Mouse (Mus musculus) myocyte (in vitro differentiated cells): ENCODE data around the gene Prtg. TPM values are rescaled to one million over a fixed set of nuclear protein-coding genes. Genes with fewer than 3 reads are reported as not detected.

ENCODE experiments used
- H3K27me3 ChIP-seq: one replicate; pipeline ENCODE4 v1.6.1; 2011; ENCODE audit not compliant: control insufficient read depth, insufficient read depth, insufficient read length
- H3K36me3 ChIP-seq: one replicate; pipeline ENCODE4 v1.6.1; 2011; ENCODE audit not compliant: control insufficient read depth, insufficient read depth
- H3K4me2 ChIP-seq: one replicate; pipeline ENCODE4 v1.6.1; 2011; ENCODE audit warnings: low read depth, control low read depth
- H3K4me3 ChIP-seq: one replicate; pipeline ENCODE4 v1.5.1; 2011; ENCODE audit warnings: mild to moderate bottlenecking, control low read depth, moderate library complexity
- H3K79me2 ChIP-seq: one replicate; pipeline ENCODE4 v1.6.1; 2011; ENCODE audit not compliant: control insufficient read depth, insufficient read depth
- H3ac ChIP-seq: one replicate; pipeline ENCODE4 v1.6.1; 2011; ENCODE audit not compliant: control insufficient read depth, insufficient read length
- CEBPB ChIP-seq: IDR thresholded peaks from 2 replicates; pipeline ENCODE4 v1.6.1; 2011; ENCODE audit warnings: mild to moderate bottlenecking, moderate library complexity; ENCODE audit not compliant: poor library complexity, insufficient read depth, severe bottlenecking
- E2F4 ChIP-seq: IDR thresholded peaks from one replicate; pipeline ENCODE4 v1.6.1; 2011; ENCODE audit warnings: mild to moderate bottlenecking, control low read depth, moderate library complexity; ENCODE audit not compliant: insufficient read depth
- MAX ChIP-seq: IDR thresholded peaks from one replicate; pipeline ENCODE4 v1.6.1; 2011; ENCODE audit warnings: low read depth, mild to moderate bottlenecking, control low read depth
- MYOD1 ChIP-seq, 3 experiments: IDR thresholded peaks; one replicate each; pipeline ENCODE4 v1.6.1; 2011; ENCODE audit warnings: control low read depth in 2 of 3, low read depth in 2 of 3, mild to moderate bottlenecking in 2 of 3, moderate library complexity in 1 of 3; ENCODE audit not compliant: insufficient read length in 2 of 3, control insufficient read depth in 1 of 3
- MYOG ChIP-seq, 3 experiments: IDR thresholded peaks; one replicate each; pipeline ENCODE4 v1.6.1; 2011; ENCODE audit warnings: control low read depth in 2 of 3, low read depth in 2 of 3, mild to moderate bottlenecking in 2 of 3; ENCODE audit not compliant: insufficient read length in 2 of 3, control insufficient read depth in 1 of 3, insufficient read depth in 1 of 3
- POLR2A ChIP-seq: IDR thresholded peaks from one replicate; pipeline ENCODE4 v1.6.1; 2011; ENCODE audit warnings: low read depth, mild to moderate bottlenecking, control low read depth, moderate library complexity; ENCODE audit not compliant: insufficient read length
- POLR2AphosphoS2 ChIP-seq: IDR thresholded peaks from one replicate; pipeline ENCODE4 v1.6.1; 2011; ENCODE audit warnings: low read depth, control low read depth; ENCODE audit not compliant: insufficient read length
- REST ChIP-seq: IDR thresholded peaks from one replicate; pipeline ENCODE4 v1.6.1; 2011; ENCODE audit warnings: mild to moderate bottlenecking, control low read depth, moderate library complexity; ENCODE audit not compliant: insufficient read depth, insufficient read length
- SRF ChIP-seq: IDR thresholded peaks from one replicate; pipeline ENCODE4 v1.6.1; 2011; ENCODE audit warnings: low read depth; ENCODE audit not compliant: control insufficient read depth, insufficient read length
- TCF12 ChIP-seq: IDR thresholded peaks from one replicate; pipeline ENCODE4 v1.6.1; 2011; ENCODE audit warnings: mild to moderate bottlenecking, control low read depth; ENCODE audit not compliant: poor library complexity, insufficient read depth, severe bottlenecking
- TCF3 ChIP-seq: IDR thresholded peaks from one replicate; pipeline ENCODE4 v1.6.1; 2011; ENCODE audit warnings: low read depth, control low read depth; ENCODE audit not compliant: insufficient read length
- USF1 ChIP-seq: IDR thresholded peaks from one replicate; pipeline ENCODE4 v1.6.1; 2011; ENCODE audit warnings: low read depth, mild to moderate bottlenecking, control low read depth, moderate library complexity
- polyA plus RNA-seq: library from polyadenylated mRNA; unstranded; fragments of >200 nt; fragmentation: generic; extraction: Trizol; gene quantifications from one replicate; pipeline ENCODE4 v1.2.1, GENCODE M21; 2012; ENCODE audit warnings: missing spikeins

The Prtg gene
- polyA plus RNA-seq, 1 experiment = 0.06 TPM

GRCm38 (mm10) chr9:72881026-72881768 is 74.5 kb downstream of the Prtg start:
- Histone ChIP-seq H3K36me3 (no peaks in the 10 kb centered on the region), H3K4me2 (no peak overlapping the region), H3K79me2 (no peaks in the 10 kb centered on the region), H3K4me3 (no peak overlapping the region), H3K27me3 (no peaks in the 10 kb centered on the region), H3ac (no peak overlapping the region)
- TF ChIP-seq TCF3 (no peak), E2F4 (no peak), MYOG (IDR thresholded peaks at IDR 0.05; ENCODE audit: control insufficient read depth in 1 of 3, insufficient read depth in 1 of 3, insufficient read length in 2 of 3, low read depth in 2 of 3) (no peak), POLR2AphosphoS2 (no peak), REST (no peak), POLR2A (no peak), TCF12 (no peak), USF1 (no peak), SRF (no peak), MYOD1 (IDR thresholded peaks at IDR 0.05; ENCODE audit: control insufficient read depth in 1 of 3, insufficient read length in 2 of 3, low read depth in 2 of 3) (no peak), CEBPB (no peak), MAX (no peak)

- TF ChIP-seq TCF12 = no peak
- TF ChIP-seq TCF3 = no peak
- no peak for TF ChIP-seq CEBPB
- no peak for TF ChIP-seq E2F4
- no peak for TF ChIP-seq MYOD1 (IDR thresholded peaks at IDR 0.05; ENCODE audit: control insufficient read depth in 1 of 3, insufficient read length in 2 of 3, low read depth in 2 of 3)
- TF ChIP-seq MYOG (IDR thresholded peaks at IDR 0.05; ENCODE audit: control insufficient read depth in 1 of 3, insufficient read depth in 1 of 3, insufficient read length in 2 of 3, low read depth in 2 of 3) = no peak
- no peak for TF ChIP-seq MAX
- TF ChIP-seq USF1 = no peak
- TF ChIP-seq POLR2AphosphoS2 = no peak
- TF ChIP-seq POLR2A = no peak
- TF ChIP-seq SRF = no peak
- TF ChIP-seq REST = no peak
- Histone ChIP-seq H3K79me2 (no peaks in the 10 kb centered on the region), H3K4me2 (no peak overlapping the region), H3K27me3 (no peaks in the 10 kb centered on the region), H3K36me3 (no peaks in the 10 kb centered on the region), H3K4me3 (no peak overlapping the region), H3ac (no peak overlapping the region)
Measured at GRCm38 (mm10) chr9:72883940-72884339, 77.3 kb downstream of the Prtg start.

GRCm38 (mm10) chr9:72889777-72890176 is 83.1 kb downstream of the Prtg start:
- Histone ChIP-seq H3K79me2 (no peaks in the 10 kb centered on the region), H3ac (no peak overlapping the region), H3K4me3 (no peak overlapping the region), H3K27me3 (no peaks in the 10 kb centered on the region), H3K36me3 (no peaks in the 10 kb centered on the region), H3K4me2 (no peak overlapping the region)
- TF ChIP-seq CEBPB (no peak), REST (no peak), SRF (no peak), POLR2AphosphoS2 (no peak), POLR2A (no peak), MYOG (IDR thresholded peaks at IDR 0.05; ENCODE audit: control insufficient read depth in 1 of 3, insufficient read depth in 1 of 3, insufficient read length in 2 of 3, low read depth in 2 of 3) (no peak), USF1 (no peak), MAX (no peak), TCF12 (no peak), E2F4 (no peak), MYOD1 (IDR thresholded peaks at IDR 0.05; ENCODE audit: control insufficient read depth in 1 of 3, insufficient read length in 2 of 3, low read depth in 2 of 3) (no peak), TCF3 (no peak)

- Histone ChIP-seq H3K36me3 (no peaks in the 10 kb centered on the region), H3ac (no peak overlapping the region), H3K27me3 (no peaks in the 10 kb centered on the region), H3K4me2 (no peak overlapping the region), H3K79me2 (no peaks in the 10 kb centered on the region), H3K4me3 (no peak overlapping the region)
- no peak for TF ChIP-seq TCF12
- TF ChIP-seq USF1 = no peak
- TF ChIP-seq TCF3 = no peak
- no peak for TF ChIP-seq POLR2A
- no peak for TF ChIP-seq POLR2AphosphoS2
- TF ChIP-seq REST = no peak
Measured at GRCm38 (mm10) chr9:72890499-72891085, 83.9 kb downstream of the Prtg start.

- H3ac ChIP-seq = no peak overlapping the region
- H3K4me2 ChIP-seq = no peak overlapping the region
- H3K27me3 ChIP-seq = no peaks in the 10 kb centered on the region
- no peak overlapping the region for H3K4me3 ChIP-seq
- H3K36me3 ChIP-seq = no peaks in the 10 kb centered on the region
- TF ChIP-seq MAX (no peak), POLR2A (no peak), REST (no peak), CEBPB (no peak), POLR2AphosphoS2 (no peak), USF1 (no peak), TCF3 (no peak), SRF (no peak), MYOG (IDR thresholded peaks at IDR 0.05; ENCODE audit: control insufficient read depth in 1 of 3, insufficient read depth in 1 of 3, insufficient read length in 2 of 3, low read depth in 2 of 3) (no peak), MYOD1 (IDR thresholded peaks at IDR 0.05; ENCODE audit: control insufficient read depth in 1 of 3, insufficient read length in 2 of 3, low read depth in 2 of 3) (no peak), E2F4 (no peak), TCF12 (no peak)
- no peaks in the 10 kb centered on the region for H3K79me2 ChIP-seq
Measured at GRCm38 (mm10) chr9:72892761-72893160, 86.1 kb downstream of the Prtg start.
